16 mouse cellular contexts compared by ENCODE assay signal in the genomic region with DNA sequence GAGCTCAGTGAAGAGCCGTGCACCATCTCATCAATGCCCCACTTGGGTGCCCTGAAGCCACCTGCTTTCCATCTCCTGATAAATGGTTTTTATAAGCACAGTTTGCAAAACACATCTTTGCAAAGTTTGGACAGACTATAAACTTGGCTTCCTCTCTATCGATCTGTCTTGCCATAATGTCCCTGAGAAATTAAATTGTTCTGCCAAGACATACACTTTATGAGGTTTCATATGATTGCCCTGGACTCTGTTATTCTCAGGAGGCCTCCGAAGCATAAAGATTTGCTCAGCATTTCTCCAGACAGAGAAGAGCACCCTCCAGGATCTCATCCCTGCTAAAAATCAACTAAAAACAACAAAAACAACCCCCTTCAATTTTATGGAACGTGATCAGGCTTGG.
"Had no signal": no experiment of that assay in that cellular context is flagged by ENCODE, and none has a peak within 500 bp of the region (broad histone marks: within the 10 kb centered on the region; RNA-seq: fewer than 3 reads in every experiment).

No protein-coding gene starts in this region.

- H3K4me3 ChIP-seq: liver, embryonic 13.5 days; liver, embryonic 15.5 days; megakaryocyte, embryonic 14.5 days; midbrain, embryonic 13.5 days; midbrain, embryonic 15.5 days; neural tube, embryonic 12.5 days; stomach, embryonic 15.5 days had no signal

- H3K9me3 ChIP-seq: liver, embryonic 13.5 days; liver, embryonic 15.5 days; midbrain, embryonic 13.5 days; midbrain, embryonic 15.5 days; neural tube, embryonic 12.5 days; stomach, embryonic 15.5 days had no signal

- H3K36me3 ChIP-seq: liver, embryonic 13.5 days; liver, embryonic 15.5 days; midbrain, embryonic 13.5 days; midbrain, embryonic 15.5 days; neural tube, embryonic 12.5 days; stomach, embryonic 15.5 days had no signal

- H3K27ac ChIP-seq: liver, embryonic 13.5 days; liver, embryonic 15.5 days; macrophage; midbrain, embryonic 13.5 days; midbrain, embryonic 15.5 days; neural tube, embryonic 12.5 days; stomach, embryonic 15.5 days; stomach, postnatal 0 days had no signal

- H3K27me3 ChIP-seq: liver, embryonic 13.5 days; liver, embryonic 15.5 days; midbrain, embryonic 13.5 days; midbrain, embryonic 15.5 days; neural tube, embryonic 12.5 days; stomach, embryonic 15.5 days had no signal

- DNase-seq: liver, embryonic 13.5 days; liver, postnatal 0 days; right cerebral cortex, postnatal 14 days; thymus, adult 2 months; thymus, postnatal 25 days; thymus, postnatal 4 days had no signal

- ATAC-seq: liver, postnatal 0 days; midbrain, embryonic 13.5 days; midbrain, embryonic 15.5 days had no signal

- H3K9ac ChIP-seq: liver, embryonic 13.5 days; liver, embryonic 15.5 days; liver, postnatal 0 days; midbrain, embryonic 13.5 days; midbrain, embryonic 15.5 days; neural tube, embryonic 12.5 days; stomach, embryonic 15.5 days had no signal

- H3K4me2 ChIP-seq: liver, embryonic 11.5 days; liver, embryonic 13.5 days; liver, embryonic 15.5 days; midbrain, embryonic 11.5 days; midbrain, embryonic 13.5 days; midbrain, embryonic 15.5 days; neural tube, embryonic 12.5 days; stomach, embryonic 15.5 days had no signal

- H3K4me1 ChIP-seq: liver, embryonic 13.5 days; liver, embryonic 15.5 days; megakaryocyte, embryonic 14.5 days; midbrain, embryonic 13.5 days; midbrain, embryonic 15.5 days; neural tube, embryonic 12.5 days had no signal
